Mouse (Mus musculus) brain, adult 10 weeks (tissue): ENCODE data around the gene Parp3. TPM values are rescaled to one million over a fixed set of nuclear protein-coding genes. Genes with fewer than 3 reads are reported as not detected.

Experiments
- polyA plus RNA-seq: library from polyadenylated mRNA; stranded (reverse); fragments of 350-450 nt; fragmentation: Illumina TruSeq; extraction: RNeasy Lipid Tissue Mini Kit (QIAGEN cat#74804); gene quantifications from one replicate; pipeline ENCODE4 v1.2.3, GENCODE M21; 2015; ENCODE audit warnings: low read depth, low replicate concordance

Gene Parp3
- 4.1 TPM for polyA plus RNA-seq

DNA sequence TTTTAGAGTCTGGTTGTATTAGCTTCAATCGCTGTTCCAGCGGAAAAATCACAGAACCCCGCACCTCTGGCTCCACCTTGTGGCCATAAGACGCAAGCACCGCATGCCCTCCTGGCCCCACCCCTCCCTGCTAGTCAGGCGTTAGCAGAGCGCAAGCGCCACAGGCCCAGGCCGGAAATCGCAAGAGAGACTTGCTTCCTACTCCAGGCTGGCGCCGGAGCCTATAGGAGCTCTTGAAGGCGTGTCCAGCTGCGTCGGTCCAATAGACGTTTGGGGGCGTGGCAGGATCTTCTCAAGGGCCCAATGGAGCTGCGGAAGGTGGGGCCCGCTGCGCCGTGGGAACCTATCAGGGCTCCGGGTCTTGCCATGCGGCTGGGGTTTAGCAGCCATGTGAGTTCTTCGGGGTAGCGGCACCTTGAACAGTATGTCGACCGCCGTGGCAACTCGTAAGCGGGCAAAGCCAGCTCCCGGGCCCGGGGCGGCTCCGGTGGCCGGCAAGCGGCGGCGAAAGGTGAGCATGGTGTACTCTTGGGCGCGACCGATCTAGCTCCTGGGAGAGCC is at the start of gene Parp3:
Parp3 (minus strand) TSS at position 26 of the 561 bp plus-strand sequence.

DNA sequence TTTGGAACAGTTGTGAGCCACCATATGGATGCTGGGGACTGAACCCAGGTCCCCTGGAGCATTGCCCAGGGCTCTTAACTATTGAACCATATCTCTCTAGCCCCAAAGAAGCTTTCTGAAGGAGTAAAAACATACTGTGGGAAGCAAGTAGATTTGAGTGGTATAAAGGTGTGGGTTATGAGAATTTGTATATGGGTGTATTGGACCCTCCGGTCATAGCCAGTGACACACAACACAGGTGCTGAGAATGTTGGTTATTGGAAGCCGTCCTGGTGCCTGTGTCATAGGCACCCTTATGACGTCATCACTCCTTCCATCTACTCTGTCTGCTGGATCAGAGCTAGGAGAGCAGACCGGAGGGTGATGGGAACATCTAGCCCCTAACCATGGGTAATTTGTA is 37.5 kb upstream of the Parp3 start, which contains the start of gene Iqcf5:
Iqcf5 (plus strand) TSS at position 301 of the 400 bp plus-strand sequence.

DNA sequence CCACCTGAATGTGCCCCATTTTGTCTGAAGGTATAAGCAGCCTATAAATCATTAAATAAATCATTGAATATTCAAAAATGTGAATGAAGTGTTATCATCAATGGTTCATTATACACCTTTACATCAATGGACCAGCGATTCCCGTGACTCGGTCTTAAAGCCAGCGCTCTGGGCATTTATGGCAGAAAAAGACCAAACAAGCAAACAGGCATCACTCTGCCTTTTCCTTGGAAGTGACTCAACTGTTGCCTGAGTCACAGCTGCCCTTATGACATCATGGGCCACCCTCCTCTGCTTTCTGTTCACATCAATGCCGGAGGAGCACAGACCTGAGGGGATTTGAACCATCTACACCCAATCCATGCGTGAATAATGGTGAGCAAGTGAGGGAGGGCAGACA is 22.9 kb upstream of the Parp3 start, which contains the start of gene Iqcf1:
Iqcf1 (plus strand) TSS at position 301 of the 400 bp plus-strand sequence.

DNA sequence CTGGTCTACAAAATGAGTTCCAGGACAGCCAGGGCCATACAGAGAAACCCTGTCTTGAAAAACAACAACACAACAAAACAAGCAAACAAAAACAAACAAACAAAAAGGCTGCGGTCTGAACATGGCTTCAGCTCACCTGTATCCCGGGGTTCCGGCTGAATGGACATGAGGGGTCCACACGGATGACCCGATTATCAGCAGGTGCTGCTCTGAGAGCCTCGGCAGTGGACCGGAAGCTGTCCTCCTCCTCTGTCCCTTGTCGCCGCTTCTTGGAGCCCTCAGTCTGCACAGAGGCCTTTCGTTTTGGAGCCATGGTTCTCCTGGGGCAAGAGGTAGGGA is 1.1 kb downstream of the Parp3 start, which contains the start of gene Rrp9:
Rrp9 (plus strand) TSS at position 301 of the 339 bp plus-strand sequence.

DNA sequence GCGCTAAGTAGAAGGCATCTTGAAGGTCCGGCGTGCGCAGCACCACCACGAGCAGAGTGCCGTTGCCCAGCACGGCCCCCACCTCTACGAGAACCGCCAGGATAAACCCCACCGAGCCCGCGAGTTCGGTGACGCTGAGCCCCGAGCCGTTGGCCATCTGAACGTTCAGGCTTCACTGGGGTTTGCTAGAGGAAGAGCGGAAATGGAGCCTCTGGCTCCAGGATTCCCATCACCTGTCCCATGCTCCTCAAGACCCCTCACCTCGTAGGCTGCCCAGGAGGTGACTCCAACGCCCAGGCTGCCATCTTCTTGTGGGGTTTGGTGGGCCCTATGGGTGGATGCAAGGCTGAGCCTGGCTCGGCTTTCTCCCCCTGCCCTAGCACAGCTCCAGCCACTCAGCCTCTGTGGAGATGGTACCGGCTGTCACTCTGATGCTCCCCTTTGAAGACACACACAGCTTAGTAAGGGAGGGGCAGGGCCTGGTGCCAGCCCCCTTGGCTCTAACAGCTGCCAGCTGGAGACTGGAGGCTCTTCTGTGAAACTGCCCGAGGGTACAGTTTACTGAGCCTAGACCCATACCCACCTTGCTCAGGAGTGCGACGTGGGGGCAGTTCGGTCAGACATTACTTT is 11.1 kb downstream of the Parp3 start, which contains the start of gene Gpr62:
Gpr62 (minus strand) TSS at position 368 of the 630 bp plus-strand sequence.

DNA sequence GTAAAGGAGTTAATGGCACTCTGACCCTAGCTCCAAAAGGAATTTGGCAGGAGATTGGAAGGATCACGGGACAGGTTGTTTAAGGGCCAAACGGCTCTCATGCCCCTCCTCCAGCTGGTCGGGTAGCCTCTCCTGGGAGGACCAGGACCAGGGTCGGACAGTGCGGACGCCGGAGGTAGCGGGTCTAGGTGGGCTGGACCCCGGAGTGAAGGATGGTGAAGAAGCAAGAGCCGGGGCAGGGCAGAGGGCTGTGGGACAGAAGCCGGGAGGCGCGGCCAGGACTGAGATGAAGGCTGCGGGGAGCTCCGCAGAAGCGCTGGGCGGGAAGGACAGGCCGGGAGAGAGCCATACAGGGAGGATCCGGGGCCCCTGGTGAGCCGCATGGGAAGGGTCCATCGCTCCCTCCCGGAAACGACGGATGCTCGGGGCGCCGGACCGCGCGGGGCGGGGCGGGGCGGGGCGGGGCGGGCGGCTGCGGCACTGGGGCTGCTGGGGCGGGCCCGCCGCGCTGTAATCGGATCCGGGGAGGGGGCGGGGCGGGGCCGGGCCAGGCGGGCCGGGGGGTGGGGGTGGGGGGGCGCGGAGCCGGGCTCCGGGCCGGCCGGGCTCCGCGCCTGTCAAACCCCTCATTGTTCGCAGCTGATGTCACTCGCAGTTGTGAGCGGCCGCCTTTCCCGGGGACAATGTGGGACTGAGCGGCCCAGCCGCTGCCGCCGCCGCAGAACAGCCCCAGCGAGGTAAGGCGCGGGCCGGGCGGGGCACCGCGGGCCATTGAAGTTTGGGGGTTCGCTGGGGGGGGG is 23.3 kb downstream of the Parp3 start, which contains the start of gene Pcbp4:
Pcbp4 (plus strand) TSS at position 21 of the 800 bp plus-strand sequence.

DNA sequence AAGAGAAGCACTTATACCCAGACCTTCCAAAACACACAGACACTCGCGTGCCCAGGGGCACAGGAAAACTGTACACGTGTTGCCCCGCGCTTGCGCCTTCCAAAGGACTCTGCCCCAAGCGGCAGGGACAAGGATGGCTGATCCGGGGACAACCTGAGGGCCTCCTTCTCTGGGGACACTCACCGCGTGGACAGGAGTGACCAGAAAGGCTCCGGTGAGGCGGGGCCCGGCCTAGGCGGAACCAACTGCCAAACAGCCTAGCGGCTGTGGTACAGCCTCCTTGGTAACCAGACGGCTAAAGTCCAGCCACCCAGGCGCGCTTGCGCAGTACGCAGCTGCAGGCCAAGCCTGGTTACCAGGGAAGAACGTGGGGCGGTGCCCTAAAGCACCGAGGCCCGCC is 29.4 kb downstream of the Parp3 start, which contains the start of the genes Abhd14b and Abhd14a:
Abhd14b (plus strand) TSS at position 112 of the 400 bp plus-strand sequence.
Abhd14a (minus strand) TSS at position 331 of the 400 bp plus-strand sequence.

DNA sequence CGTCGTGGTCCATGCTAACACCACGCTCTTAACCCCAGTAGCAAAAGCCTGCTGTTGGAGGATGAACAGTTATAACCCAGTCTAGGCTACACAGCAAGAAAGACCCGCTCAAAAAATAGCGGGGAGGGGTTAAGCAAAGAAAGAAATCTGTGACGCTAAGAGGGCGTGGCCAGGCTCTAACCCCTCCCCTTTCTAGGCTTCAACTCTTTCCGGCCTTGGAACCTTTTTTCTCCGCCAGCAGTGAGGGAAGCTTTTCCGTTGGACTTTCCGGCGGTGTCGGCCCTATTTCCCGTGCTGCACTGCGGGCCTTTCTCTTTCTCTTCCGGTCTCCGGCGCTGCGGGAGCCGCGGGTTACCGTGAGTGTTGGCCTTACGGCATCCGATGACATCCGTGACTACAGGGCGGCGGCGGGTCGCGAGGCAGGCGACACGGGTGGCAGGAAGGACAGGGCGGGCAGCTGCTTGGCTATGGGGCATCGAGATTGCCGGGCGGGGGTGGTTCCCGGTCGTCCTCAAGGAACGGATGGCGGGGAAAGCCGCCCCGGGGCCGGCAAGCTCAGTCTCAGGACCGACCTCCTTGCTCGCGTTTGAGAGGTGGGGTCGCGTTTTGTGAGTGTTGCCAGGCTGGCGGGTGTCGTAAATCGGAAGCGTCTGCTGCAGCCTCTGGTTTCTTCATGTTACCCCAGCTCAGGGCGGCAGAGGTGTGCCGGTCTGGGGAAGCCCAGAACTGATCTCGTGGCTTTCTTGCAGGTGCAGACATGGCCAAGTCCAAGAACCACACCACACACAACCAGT is 47.3 kb downstream of the Parp3 start, which contains the start of gene Rpl29:
Rpl29 (plus strand) TSS at position 234 of the 794 bp plus-strand sequence.

Other genes starting within 250 kb of the Parp3 start
- 108 TPM for gene Alas1, start 228.3 kb downstream of the Parp3 start, polyA plus RNA-seq
- gene Poc1a, start 195.9 kb downstream of the Parp3 start, polyA plus RNA-seq: 22.6 TPM
- gene Dusp7, start 108.3 kb downstream of the Parp3 start, polyA plus RNA-seq: 43.8 TPM
- gene Rpl29, start 47.5 kb downstream of the Parp3 start, polyA plus RNA-seq: 573 TPM
- 19.3 TPM for gene Acy1, start 38.6 kb downstream of the Parp3 start, polyA plus RNA-seq
- 23.2 TPM for gene Abhd14b, start 29.5 kb downstream of the Parp3 start, polyA plus RNA-seq
- 52.0 TPM for gene Abhd14a, start 29.3 kb downstream of the Parp3 start, polyA plus RNA-seq
- gene Pcbp4, start 23.7 kb downstream of the Parp3 start, polyA plus RNA-seq: 165 TPM
- 10.9 TPM for gene Gpr62, start 11.0 kb downstream of the Parp3 start, polyA plus RNA-seq
- gene Rrp9, start 986 bp downstream of the Parp3 start, polyA plus RNA-seq: 37.0 TPM
- gene Iqcf1, start 23.0 kb upstream of the Parp3 start, polyA plus RNA-seq: not detected
- not detected for gene Iqcf5, start 37.6 kb upstream of the Parp3 start, polyA plus RNA-seq
- gene Iqcf3, start 84.7 kb upstream of the Parp3 start, polyA plus RNA-seq: not detected
- not detected for gene Iqcf4, start 94.0 kb upstream of the Parp3 start, polyA plus RNA-seq
- gene Iqcf6, start 149.6 kb upstream of the Parp3 start, polyA plus RNA-seq: not detected
- gene Grm2, start 179.1 kb upstream of the Parp3 start, polyA plus RNA-seq: 19.8 TPM
- 89.0 TPM for gene Tex264, start 209.0 kb upstream of the Parp3 start, polyA plus RNA-seq